Mouse (Mus musculus) thymus, adult 18-20 months (tissue): Measurements from ENCODE around the gene Vps37c.

Experiments used
- DNase-seq, 2 experiments: peaks; one replicate each; pipeline ENCODE4 v3.0.0; 2022; ENCODE audit warnings: mixed read lengths in 2 of 2

Vps37c gene

GRCm38 (mm10) chr19:10688537-10689352 lies at the start of gene Vps37c:
Vps37c (plus strand) TSS chr19:10688735.
- DNase-seq = peak; percentile 79 to 83

- no peak for DNase-seq
Measured at GRCm38 (mm10) chr19:10640080-10640479, 48.5 kb upstream of the Vps37c start.

- no peak for DNase-seq
Measured at GRCm38 (mm10) chr19:10640589-10641378, 47.8 kb upstream of the Vps37c start.

GRCm38 (mm10) chr19:10645616-10646015 lies 42.9 kb upstream of the Vps37c start:
- DNase-seq = no peak

- DNase-seq = peak in 1 of 2 experiments; percentile 51
Measured at GRCm38 (mm10) chr19:10648156-10648555, 40.4 kb upstream of the Vps37c start.

GRCm38 (mm10) chr19:10656058-10656457 lies 32.5 kb upstream of the Vps37c start:
- DNase-seq = no peak

GRCm38 (mm10) chr19:10657742-10658141 lies 30.8 kb upstream of the Vps37c start:
- no peak for DNase-seq

GRCm38 (mm10) chr19:10658406-10658805 lies 30.1 kb upstream of the Vps37c start:
- DNase-seq = no peak

GRCm38 (mm10) chr19:10661373-10661772 lies 27.2 kb upstream of the Vps37c start:
- DNase-seq = no peak

GRCm38 (mm10) chr19:10661919-10662318 lies 26.6 kb upstream of the Vps37c start:
- DNase-seq = no peak

- DNase-seq = no peak
Measured at GRCm38 (mm10) chr19:10662665-10663064, 25.9 kb upstream of the Vps37c start.

GRCm38 (mm10) chr19:10665093-10665492 lies 23.4 kb upstream of the Vps37c start:
- no peak for DNase-seq

- DNase-seq = no peak
Measured at GRCm38 (mm10) chr19:10665499-10665898, 23.0 kb upstream of the Vps37c start.

- no peak for DNase-seq
Measured at GRCm38 (mm10) chr19:10671319-10671718, 17.2 kb upstream of the Vps37c start.

- DNase-seq = no peak
Measured at GRCm38 (mm10) chr19:10671854-10672417, 16.6 kb upstream of the Vps37c start.

- DNase-seq = no peak
Measured at GRCm38 (mm10) chr19:10673275-10673674, 15.3 kb upstream of the Vps37c start.

- no peak for DNase-seq
Measured at GRCm38 (mm10) chr19:10676656-10677055, 11.9 kb upstream of the Vps37c start.

- peak; percentile 14 to 31 for DNase-seq
Measured at GRCm38 (mm10) chr19:10677915-10678771, 10.4 kb upstream of the Vps37c start, which contains the start of gene Pga5. Pga5 (minus strand) TSS chr19:10678071.

GRCm38 (mm10) chr19:10678772-10679067 lies 9.8 kb upstream of the Vps37c start:
- DNase-seq = no peak

GRCm38 (mm10) chr19:10681571-10681970 lies 7.0 kb upstream of the Vps37c start:
- DNase-seq = no peak

- no peak for DNase-seq
Measured at GRCm38 (mm10) chr19:10685081-10685480, 3.5 kb upstream of the Vps37c start.

GRCm38 (mm10) chr19:10685727-10686126 lies 2.8 kb upstream of the Vps37c start:
- DNase-seq = no peak
